Mouse (Mus musculus) cerebellum, adult 2 months (tissue): ENCODE results near the gene Fitm1. TPM values are rescaled to one million over a fixed set of nuclear protein-coding genes. Genes with fewer than 3 reads are reported as not detected.
A peak's percentile ranks its signal among the peaks of the same experiment; 100 is the strongest.

Experiments
- DNase-seq, 2 experiments: peaks; one replicate each; pipeline ENCODE4 v3.0.0; 2021
- H3K27ac ChIP-seq: fragments of 200-500 bp; 2 replicates; pipeline ENCODE4 v1.5.1; 2012; ENCODE audit warnings: low read length, control low read depth, inconsistent platforms; ENCODE audit not compliant: insufficient read depth
- H3K27me3 ChIP-seq: fragments of 200-500 bp; 2 replicates; pipeline ENCODE4 v1.6.1; 2012; ENCODE audit warnings: inconsistent platforms, mild to moderate bottlenecking, low read length, moderate library complexity; ENCODE audit not compliant: control insufficient read depth, insufficient read depth
- H3K4me1 ChIP-seq: fragments of 200-500 bp; 2 replicates; pipeline ENCODE4 v1.6.1; 2011; ENCODE audit warnings: low read length; ENCODE audit not compliant: control insufficient read depth, insufficient read depth
- H3K4me3 ChIP-seq: fragments of 200-500 bp; replicated peaks from 2 replicates; pipeline ENCODE3; 2011; ENCODE audit warnings: mild to moderate bottlenecking, low read depth, low read length, control low read depth; ENCODE audit not compliant: insufficient read depth
- CTCF ChIP-seq: fragments of 200-500 bp; IDR thresholded peaks from 2 replicates; pipeline ENCODE4 v1.5.1; 2011; ENCODE audit warnings: low read depth, mild to moderate bottlenecking, control low read depth, low read length, moderate library complexity, borderline replicate concordance; ENCODE audit not compliant: insufficient read depth
- POLR2A ChIP-seq: fragments of 200-500 bp; IDR thresholded peaks from 2 replicates; pipeline ENCODE4 v1.6.1; 2011; ENCODE audit warnings: low read length, control low read depth, borderline replicate concordance; ENCODE audit not compliant: insufficient read depth
- WGBS: fragments of 180-500 bp; shearing (Covaris S2); methylation state at CpG from one replicate; pipeline ENCODE4 v1.1.7; 2018; 5-methylcytosine and 5-hydroxymethylcytosine counted together
- polyA plus RNA-seq: library from polyadenylated mRNA; depleted of rRNA; stranded (reverse); fragments of >200 nt; gene quantifications from 2 replicates; pipeline ENCODE4 v1.2.3, GENCODE M21; 2012

Fitm1 gene
- polyA plus RNA-seq, 1 experiment: not detected

DNA sequence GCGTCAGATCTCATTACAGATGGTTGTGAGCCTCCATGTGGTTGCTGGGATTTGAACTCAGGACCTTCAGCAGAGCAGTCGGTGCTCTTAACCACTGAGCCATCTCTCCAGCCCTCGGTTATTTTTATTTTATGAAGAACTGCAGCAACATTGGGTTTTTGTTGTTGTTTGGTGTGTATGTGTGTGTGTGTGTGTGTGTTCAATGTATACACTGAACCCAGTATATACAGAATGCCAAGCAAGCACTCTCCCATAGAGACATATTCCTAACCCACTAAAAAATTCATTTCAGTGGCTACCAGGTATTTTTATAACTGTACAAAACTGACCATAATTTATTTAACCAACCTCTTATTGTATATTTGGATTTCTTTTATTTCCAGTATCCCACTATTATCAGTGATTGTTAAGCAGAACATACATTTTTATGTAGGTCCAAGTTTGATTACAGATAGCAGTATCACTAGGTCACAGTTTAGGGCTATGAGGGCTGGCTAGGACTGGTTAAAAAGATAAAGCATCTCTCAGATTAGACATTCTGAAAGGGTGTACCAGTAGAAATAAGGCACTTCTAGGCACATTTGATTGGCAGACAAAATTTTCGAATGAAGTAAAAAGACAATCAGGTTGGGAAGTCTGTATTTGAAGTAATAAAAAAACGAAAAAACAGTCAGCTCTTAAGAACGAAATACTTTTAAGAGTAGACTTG is 16.5 kb upstream of the Fitm1 start:
- no peak for DNase-seq
- Histone ChIP-seq H3K4me3 (no peak overlapping the region), H3K27me3 (no peaks in the 10 kb centered on the region), H3K27ac (no peak overlapping the region), H3K4me1 (peaks cover 5% of the 10 kb centered on the region; the same call in 1 of the 2 replicates)
- 53% methylated on average over 6 of the region's 6 CpGs for WGBS
- TF ChIP-seq POLR2A (no peak), CTCF (no peak)

DNA sequence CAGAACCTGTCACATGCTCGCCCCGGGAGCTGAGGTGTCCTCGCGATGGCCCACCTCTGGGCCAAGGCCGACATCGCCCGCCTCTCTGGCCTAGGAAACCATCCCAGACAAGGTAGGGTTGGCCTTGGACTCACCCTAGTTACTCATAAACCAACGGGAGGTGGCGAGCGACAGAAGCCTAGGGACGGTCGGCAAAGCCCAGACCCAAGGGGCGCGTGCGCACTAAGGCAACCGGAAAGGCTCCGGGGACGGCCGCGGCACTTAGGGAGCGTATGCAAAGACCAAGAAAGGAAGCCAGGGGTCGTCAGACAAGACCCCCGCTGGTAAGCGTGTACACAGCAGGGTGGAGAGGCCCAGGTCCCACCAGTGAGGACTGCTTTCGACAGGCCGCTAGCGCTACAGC is 15.6 kb upstream of the Fitm1 start, which contains the start of gene Dcaf11:
Dcaf11 (plus strand) TSS at position 208 of the 403 bp plus-strand sequence.
- Histone ChIP-seq H3K4me3 (peak within 1 kb of the TSS; percentile 84), H3K27me3 (no peaks in the 10 kb centered on the region), H3K4me1 (peaks cover 5% of the 10 kb centered on the region; the same call in 1 of the 2 replicates), H3K27ac (peak within 1 kb of the TSS; percentile 93)
- DNase-seq: peak; percentile 93 to 94
- TF ChIP-seq CTCF (no peak; the same call in 1 of the 2 replicates), POLR2A (0 out of 2 replicates have a peak, but pooled peaks have one; percentile 49)
- under 1% methylated on average over 27 of the region's 27 CpGs for WGBS

DNA sequence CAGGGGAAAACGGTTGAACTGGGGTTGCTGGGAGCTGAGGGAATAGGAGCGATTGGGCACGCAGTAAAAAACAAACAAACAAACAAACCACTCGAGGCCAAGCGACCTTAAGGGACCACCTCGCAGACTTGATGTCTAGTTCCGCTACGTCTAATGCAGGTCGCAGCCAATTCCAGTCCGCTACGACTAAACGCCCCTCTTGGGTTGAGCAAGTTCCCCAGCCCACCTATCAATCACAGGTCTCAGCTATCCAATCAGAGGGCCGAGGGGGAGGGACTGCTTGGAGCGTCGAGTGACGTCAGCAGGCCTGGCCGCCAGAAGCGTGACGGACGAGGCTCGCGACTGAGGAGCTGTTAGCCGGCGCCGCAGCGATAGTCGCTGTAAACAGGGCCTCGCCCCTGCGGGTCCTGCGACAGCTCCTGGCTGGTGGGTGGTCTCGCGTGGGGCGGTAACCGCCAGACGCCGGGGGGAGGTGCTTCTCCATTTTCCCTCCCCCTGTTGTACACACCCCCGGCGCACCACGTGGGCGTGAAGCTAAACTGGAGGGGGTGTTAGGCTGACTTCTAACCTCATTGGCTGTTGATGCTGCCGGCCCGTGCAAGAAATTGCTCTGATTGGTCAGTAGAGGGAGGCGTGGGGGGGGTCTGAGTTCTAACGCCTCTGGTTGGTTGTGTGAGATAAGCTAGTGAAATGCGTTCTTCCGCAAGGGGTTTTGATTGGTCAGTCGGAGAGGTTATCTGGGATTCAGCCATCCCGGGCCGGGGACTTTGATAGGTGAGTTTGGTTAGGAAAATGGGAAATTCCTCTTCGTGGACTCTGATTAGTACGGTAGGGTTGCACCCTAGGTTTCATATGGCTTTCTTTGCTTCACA is 15.0 kb upstream of the Fitm1 start, which contains the start of gene A730061H03Rik:
A730061H03Rik (minus strand) TSS at position 205 of the 872 bp plus-strand sequence.
- TF ChIP-seq POLR2A (peak; percentile 82; the same call in 1 of the 2 replicates), CTCF (no peak; the same call in 1 of the 2 replicates)
- peak; percentile 98 to 100 for DNase-seq
- WGBS: under 1% methylated on average over 51 of the region's 51 CpGs

DNA sequence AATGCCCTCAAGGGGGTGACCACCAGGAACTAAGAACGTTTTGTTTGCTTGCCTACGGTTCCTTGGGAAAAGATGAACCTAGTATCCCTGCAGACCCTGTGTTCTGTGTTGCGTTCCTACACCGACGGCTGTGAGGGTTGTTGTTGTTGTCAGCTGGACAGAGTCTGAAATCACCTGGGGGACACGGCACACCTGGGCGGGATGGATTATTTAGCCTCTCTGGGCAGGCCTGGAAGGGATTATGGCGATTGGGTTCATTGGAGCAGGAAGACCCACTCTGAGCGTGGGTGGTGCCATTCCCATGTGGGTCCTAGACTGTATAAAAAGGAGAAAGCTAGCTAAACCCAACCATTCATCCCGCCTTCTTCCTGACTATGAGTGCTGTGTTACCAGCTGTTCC is 13.6 kb upstream of the Fitm1 start:
- Histone ChIP-seq H3K27me3 (no peaks in the 10 kb centered on the region), H3K4me1 (peaks cover 5% of the 10 kb centered on the region; the same call in 1 of the 2 replicates), H3K4me3 (no peak overlapping the region), H3K27ac (no peak overlapping the region)
- TF ChIP-seq POLR2A: no peak
- TF ChIP-seq CTCF: no peak
- DNase-seq: no peak
- WGBS: 85% methylated on average over 10 of the region's 10 CpGs

More for the DNA sequence above, 15.0 kb upstream of the Fitm1 start, which contains the start of gene A730061H03Rik:
- H3K4me3 ChIP-seq: peak within 1 kb of the TSS; percentile 84
- H3K27ac ChIP-seq: peak within 1 kb of the TSS; percentile 93
- H3K27me3 ChIP-seq: no peaks in the 10 kb centered on the region
- peaks cover 5% of the 10 kb centered on the region; the same call in 1 of the 2 replicates for H3K4me1 ChIP-seq

DNA sequence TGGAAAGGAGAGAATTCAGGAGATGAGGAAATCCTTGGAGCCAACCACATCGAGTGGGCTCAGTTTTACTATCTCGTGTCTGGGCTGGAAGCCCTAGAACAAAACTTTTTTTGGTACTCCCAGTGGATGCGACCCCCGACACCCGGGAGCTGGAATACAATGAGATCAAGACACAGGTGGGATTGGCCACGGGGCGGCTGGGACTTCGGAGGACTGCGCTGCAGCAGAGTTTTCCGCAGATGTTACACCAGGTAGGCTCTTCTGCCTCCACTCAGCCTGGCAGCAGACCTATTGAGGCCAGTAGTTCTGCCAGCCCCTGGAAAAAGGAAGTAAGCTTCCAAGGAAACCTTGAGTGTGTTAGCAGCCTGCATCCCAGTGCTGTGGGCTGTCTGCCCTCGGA is 12.2 kb upstream of the Fitm1 start:
- Histone ChIP-seq H3K27me3 (no peaks in the 10 kb centered on the region), H3K27ac (no peak overlapping the region), H3K4me3 (no peak overlapping the region), H3K4me1 (peaks cover 5% of the 10 kb centered on the region; the same call in 1 of the 2 replicates)
- 91% methylated on average over 11 of the region's 11 CpGs for WGBS
- no peak for TF ChIP-seq CTCF
- no peak for TF ChIP-seq POLR2A
- DNase-seq: no peak

DNA sequence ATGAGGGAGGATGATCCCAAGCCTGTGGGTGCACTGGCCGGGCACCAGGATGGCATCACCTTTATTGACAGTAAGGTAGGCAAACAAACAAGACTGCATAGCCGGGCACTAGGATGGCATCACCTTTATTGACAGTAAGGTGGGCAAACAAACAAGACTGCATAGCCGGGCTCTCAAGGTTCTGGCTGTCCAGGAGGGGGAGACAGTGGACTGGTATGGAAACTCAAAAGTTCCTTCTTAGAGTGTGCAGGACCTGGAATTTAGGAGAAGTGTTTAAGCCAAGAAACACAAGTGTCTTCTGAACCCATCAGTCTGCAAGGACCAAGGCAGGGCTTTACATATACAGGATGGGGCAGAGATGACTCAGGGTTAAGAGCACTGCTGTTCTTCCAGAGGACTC is 9.7 kb upstream of the Fitm1 start:
- WGBS: 76% methylated on average over 3 of the region's 3 CpGs
- no peak for TF ChIP-seq POLR2A
- no peak for TF ChIP-seq CTCF

DNA sequence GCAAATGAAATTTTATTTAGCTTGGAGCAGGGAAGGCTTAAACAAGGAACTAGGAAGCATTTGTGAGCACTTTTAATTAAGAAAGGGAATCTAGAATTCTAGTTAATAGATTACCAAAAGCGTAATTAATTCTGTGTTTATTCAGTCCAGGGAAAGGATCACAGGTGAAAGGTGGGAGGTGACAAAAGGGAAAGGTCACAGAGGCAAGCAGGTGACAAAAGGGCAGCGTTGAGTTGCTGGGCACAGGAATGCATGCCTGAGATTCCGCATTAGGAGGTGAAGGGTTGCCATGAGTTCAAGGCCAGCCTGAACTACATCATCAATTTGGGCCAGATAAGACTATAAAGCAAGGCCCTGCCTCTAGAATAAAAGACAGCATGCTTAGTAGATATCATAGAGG is 7.9 kb upstream of the Fitm1 start:
- DNase-seq: no peak
- Histone ChIP-seq H3K4me3 (no peak overlapping the region), H3K27me3 (no peaks in the 10 kb centered on the region), H3K4me1 (no peaks in the 10 kb centered on the region), H3K27ac (no peak overlapping the region)
- 94% methylated on average over 3 of the region's 3 CpGs for WGBS
- TF ChIP-seq POLR2A (no peak), CTCF (no peak)

More for the DNA sequence above, 9.7 kb upstream of the Fitm1 start:
- no peak for DNase-seq
- Histone ChIP-seq H3K4me3 (no peak overlapping the region), H3K27ac (no peak overlapping the region), H3K4me1 (peaks cover 5% of the 10 kb centered on the region; the same call in 1 of the 2 replicates), H3K27me3 (no peaks in the 10 kb centered on the region)

DNA sequence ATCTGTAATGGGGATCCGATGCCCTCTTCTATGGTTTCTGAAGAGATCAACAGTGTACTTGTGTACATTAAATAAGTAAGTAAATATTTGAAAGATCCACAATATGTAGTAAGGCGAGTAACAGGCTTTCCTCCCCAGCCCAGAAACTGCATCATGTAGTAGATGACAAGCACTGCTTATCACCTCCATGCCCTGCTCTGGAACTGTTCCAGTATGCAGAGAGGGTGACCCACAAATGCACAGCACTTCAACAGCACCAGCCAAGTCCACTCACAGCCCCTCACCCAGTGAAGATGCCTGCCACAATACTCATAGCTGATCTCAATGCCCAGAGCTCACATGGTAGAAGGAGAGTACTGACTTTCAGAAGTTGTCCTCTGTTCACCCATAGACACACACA is 4.8 kb upstream of the Fitm1 start:
- Histone ChIP-seq H3K4me1 (no peaks in the 10 kb centered on the region), H3K27ac (no peak overlapping the region), H3K4me3 (no peak overlapping the region), H3K27me3 (no peaks in the 10 kb centered on the region)
- no peak for DNase-seq
- 90% methylated on average over 2 of the region's 2 CpGs for WGBS
- TF ChIP-seq CTCF (no peak), POLR2A (no peak)
